Mouse (Mus musculus) gastrocnemius, postnatal 14 days (tissue): Measurements from ENCODE around the gene Snca. TPM values are rescaled to one million over a fixed set of nuclear protein-coding genes. Genes with fewer than 3 reads are reported as not detected.
"Not testable (repeated sequence)": the region's sequence is repeated elsewhere in the genome, so short reads cannot be mapped to it uniquely, and the experiment has no call there.

ENCODE experiments used
- DNase-seq: peaks from one replicate; pipeline ENCODE4 v3.0.0; 2021; ENCODE audit warnings: mixed read lengths
- intact Hi-C: fragments of 180-260 bp; cut with DNase I; formaldehyde crosslinking; loops from one replicate; pipeline ENCODE4 v1.15.1; 2025; ENCODE audit warnings: low total_unique reads
- total RNA-seq, 2 experiments: library from RNA; stranded (reverse); gene quantifications; 2 replicates each; pipeline ENCODE4 v1.2.3; 2021

Gene Snca
- total RNA-seq, 2 experiments from 2014 or later, result 3.5 to 4.2 TPM

- no peak for DNase-seq
- intact Hi-C loops, result no loop called here
Observed at GRCm38 (mm10) chr6:60731164-60731563, 98.5 kb downstream of the Snca start.

DNA sequence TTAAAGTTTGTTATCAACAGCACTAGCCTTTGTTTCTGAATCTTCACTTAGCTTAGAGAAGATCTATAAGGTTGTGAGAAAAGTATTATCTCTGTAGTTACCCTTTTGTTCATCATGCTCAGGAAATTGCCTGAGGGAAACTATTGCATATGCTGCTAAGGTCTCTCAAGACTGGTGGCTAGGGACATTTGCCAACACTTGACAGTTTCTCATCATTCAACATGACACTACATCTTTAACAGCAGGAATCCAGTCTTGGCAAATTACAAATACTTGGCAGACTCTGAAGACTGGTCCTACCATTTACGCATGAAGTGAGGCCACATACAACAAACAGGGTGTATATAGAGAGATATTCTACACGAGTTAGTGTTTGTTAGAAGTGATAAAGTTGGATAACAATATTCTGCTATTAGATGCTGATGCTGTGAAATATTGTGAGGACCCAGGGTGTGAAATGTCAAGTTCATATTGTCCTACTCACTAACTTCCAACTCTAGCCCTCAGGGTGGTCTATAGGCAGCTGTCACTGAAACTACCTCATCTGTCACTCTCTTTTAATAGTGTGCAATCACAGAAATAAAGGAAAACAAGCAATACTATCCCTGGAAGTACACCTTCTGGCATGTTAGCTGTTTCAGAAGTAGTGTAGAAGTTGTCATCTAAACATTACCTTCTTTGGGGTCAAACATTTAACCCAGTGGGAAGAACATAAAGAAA is 105.4 kb downstream of the Snca start:
- intact Hi-C loops, result no loop called here
- no peak for DNase-seq

DNA sequence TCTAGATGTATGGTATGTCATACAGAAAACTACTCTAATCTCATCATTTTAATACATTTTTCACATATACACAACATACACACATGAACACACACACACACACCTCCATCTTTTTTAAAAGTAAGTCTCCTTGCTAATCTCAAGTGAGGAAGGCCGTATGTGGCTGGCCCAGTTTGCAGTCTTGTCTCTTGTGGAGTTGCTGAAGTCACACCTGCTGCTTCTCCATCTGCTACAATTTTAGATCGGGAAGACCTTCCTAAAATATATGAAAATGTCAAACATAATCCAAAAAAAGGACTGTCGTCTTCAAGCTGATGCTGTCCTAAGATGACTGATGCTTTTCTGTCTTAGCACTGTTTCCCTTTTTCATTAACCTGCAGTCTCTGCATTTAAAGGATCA is 112.1 kb downstream of the Snca start:
- intact Hi-C loops, result no loop called here
- no peak for DNase-seq

- intact Hi-C loops, result no loop called here
- no peak for DNase-seq
Observed at GRCm38 (mm10) chr6:60709997-60710471, 119.6 kb downstream of the Snca start.

DNA sequence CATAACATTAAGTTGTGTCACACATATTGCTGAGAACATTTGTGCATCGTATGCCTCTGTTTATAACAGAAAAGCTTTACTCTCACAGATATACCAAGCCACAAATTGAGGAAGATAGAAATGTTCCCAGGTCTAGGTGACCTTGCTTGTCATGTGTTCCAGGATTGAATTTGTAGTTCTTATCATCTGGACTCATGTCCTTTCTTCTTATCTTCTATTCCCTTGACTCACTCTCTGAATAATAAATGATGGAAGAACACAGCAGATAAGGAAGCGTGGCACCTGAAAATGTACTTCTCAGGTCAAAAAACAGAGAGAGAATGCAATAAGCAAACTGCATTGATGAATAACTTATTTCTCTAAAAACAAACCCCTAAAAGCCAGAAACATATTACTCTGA is 131.6 kb downstream of the Snca start:
- intact Hi-C loops, result no loop called here
- DNase-seq, result no peak

- intact Hi-C loops, DNase-seq: not testable (repeated sequence)
Observed at GRCm38 (mm10) chr6:60687048-60687447, 142.6 kb downstream of the Snca start.

DNA sequence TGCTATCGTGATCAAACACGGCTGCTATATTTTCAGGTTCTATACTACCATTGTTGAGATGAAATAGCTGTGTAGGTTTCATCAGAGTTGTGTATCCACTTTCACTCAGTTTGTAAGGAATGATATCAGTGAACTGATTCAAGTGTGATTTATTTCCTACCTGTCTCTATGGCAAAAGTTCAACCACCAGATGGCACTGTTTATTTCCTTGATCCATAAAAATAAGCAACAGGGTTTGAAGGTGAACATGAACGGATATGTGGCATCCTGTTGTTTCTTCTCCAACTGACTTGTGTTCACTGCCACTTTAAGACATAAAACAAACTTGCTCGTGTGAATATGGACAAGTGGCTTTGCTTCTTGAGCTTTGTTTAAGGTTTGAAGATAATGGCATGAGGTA is 147.4 kb downstream of the Snca start:
- intact Hi-C loops, result no loop called here
- no peak for DNase-seq

Other genes starting within 250 kb of the Snca start
- gene Mmrn1, start 95.1 kb upstream of the Snca start, total RNA-seq, result 1 to 10 TPM in 1 of 2 experiments, under 1 TPM in 1; 0.86 to 1.4 TPM